Mouse (Mus musculus): Measurements from ENCODE around the gene Loxl4.

DNA sequence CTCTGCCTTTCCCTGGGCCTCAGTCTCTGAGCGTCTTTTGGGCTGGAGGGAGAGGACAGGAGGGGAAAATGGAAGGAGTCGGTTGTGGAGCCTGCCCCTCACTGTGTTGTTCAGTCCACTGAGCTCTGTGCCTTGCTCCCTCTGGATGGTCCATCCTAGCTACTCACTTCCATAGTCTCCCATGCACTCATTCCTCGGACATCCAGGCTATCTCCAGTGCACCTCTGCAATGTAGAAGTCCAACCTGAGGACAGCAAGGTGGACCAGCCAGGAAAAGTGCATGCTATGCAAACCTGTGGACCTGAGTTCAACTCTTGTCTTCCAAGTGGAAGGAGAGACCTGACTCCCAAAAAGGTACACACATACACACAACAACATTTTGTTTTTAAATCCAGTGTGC lies 12.0 kb downstream of the Loxl4 start:
- TF ChIP-seq CTCF (IDR thresholded peaks at IDR 0.05; ENCODE audit: extremely low read depth, insufficient read length, insufficient replicate concordance, low read depth, low read length) (no peak), POLR2A (IDR thresholded peaks at IDR 0.05; ENCODE audit: low read depth, low read length) (no peak)
